Mouse (Mus musculus) forebrain, embryonic 16.5 days (tissue): ENCODE measurements around the gene Syn2. TPM values are rescaled to one million over a fixed set of nuclear protein-coding genes. Genes with fewer than 3 reads are reported as not detected.
A peak's percentile ranks its signal among the peaks of the same experiment; 100 is the strongest.
"Not testable (repeated sequence)": the region's sequence is repeated elsewhere in the genome, so short reads cannot be mapped to it uniquely, and the experiment has no call there.

Experiments
- ATAC-seq: fragments of 200-750 bp; cut with Nextera tagmentation; 2 replicates; pipeline ENCODE4 v1.8.0; 2017; ENCODE audit warnings: mild to moderate bottlenecking, moderate library complexity
- H3K27ac ChIP-seq: fragments of 300-500 bp; sonication (generic); 2 replicates; pipeline ENCODE4 v1.5.1; 2014; ENCODE audit warnings: low read length, control low read depth
- H3K27me3 ChIP-seq: fragments of 300-500 bp; sonication (generic); replicated peaks from 2 replicates; pipeline ENCODE4 v1.6.1; 2014; ENCODE audit warnings: low read length; ENCODE audit not compliant: control insufficient read depth, insufficient read depth
- H3K36me3 ChIP-seq: fragments of 300-500 bp; sonication (generic); 2 replicates; pipeline ENCODE4 v1.6.1; 2014; ENCODE audit not compliant: control insufficient read depth, insufficient read depth
- H3K4me1 ChIP-seq: fragments of 300-500 bp; sonication (generic); replicated peaks from 2 replicates; pipeline ENCODE4 v1.6.1; 2014; ENCODE audit warnings: low read length; ENCODE audit not compliant: control insufficient read depth, insufficient read depth
- H3K4me2 ChIP-seq: fragments of 300-500 bp; sonication (generic); 2 replicates; pipeline ENCODE4 v1.6.1; 2014; ENCODE audit warnings: mild to moderate bottlenecking, low read length, control low read depth
- H3K4me3 ChIP-seq: fragments of 300-500 bp; sonication (generic); replicated peaks from 2 replicates; pipeline ENCODE4 v1.5.1; 2014; ENCODE audit warnings: mild to moderate bottlenecking, low read length, control low read depth
- H3K9ac ChIP-seq: fragments of 300-500 bp; sonication (generic); replicated peaks from 2 replicates; pipeline ENCODE4 v1.6.1; 2014; ENCODE audit warnings: low read depth, low read length, control low read depth
- H3K9me3 ChIP-seq: fragments of 300-500 bp; sonication (generic); 2 replicates; pipeline ENCODE4 v1.6.1; 2016; ENCODE audit warnings: low read length; ENCODE audit not compliant: control insufficient read depth
- WGBS: fragments of 180-500 bp; shearing (Covaris S2); extraction: QIAGEN DNeasy Blood & Tissue Kit; methylation state at CpG from one replicate; pipeline ENCODE4 v1.1.7; 2014; 5-methylcytosine and 5-hydroxymethylcytosine counted together
- polyA plus RNA-seq: library from polyadenylated mRNA; unstranded; fragments of >200 nt; fragmentation: Nextera tagmentation; extraction: Ambion mirVana; gene quantifications from 2 replicates; pipeline ENCODE4 v1.2.1, GENCODE M21; 2015

Gene Syn2
- polyA plus RNA-seq, 1 experiment from 2014 or later: 37.1 TPM

DNA sequence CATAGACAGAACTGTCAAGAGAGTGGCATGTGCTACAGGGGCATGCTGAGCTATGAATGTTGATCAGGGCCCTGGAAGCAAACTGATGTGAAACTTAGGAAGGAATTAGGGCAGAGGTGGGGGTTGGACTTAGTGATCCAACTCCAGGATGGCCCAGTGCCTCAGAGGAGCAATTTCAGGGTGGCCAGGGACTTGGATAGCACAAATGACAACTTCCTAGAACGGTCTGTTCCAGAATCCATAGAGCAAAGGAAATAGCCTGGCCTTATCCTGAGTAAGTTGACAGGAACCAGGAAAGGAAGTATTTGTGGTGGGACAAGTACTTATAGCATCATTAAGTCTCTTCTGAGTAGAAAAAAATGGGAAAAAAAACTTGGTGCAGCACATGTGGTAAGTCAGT lies 97.9 kb downstream of the Syn2 start:
- Histone ChIP-seq H3K36me3 (no peaks in the 10 kb centered on the region), H3K4me1 (no peaks in the 10 kb centered on the region), H3K9me3 (no peaks in the 10 kb centered on the region), H3K27me3 (no peaks in the 10 kb centered on the region), H3K4me3 (no peak overlapping the region), H3K4me2 (no peak overlapping the region), H3K9ac (no peak overlapping the region), H3K27ac (no peak overlapping the region)
- ATAC-seq: no peak
- WGBS: 81% methylated on average over 1 of the region's 1 CpGs

DNA sequence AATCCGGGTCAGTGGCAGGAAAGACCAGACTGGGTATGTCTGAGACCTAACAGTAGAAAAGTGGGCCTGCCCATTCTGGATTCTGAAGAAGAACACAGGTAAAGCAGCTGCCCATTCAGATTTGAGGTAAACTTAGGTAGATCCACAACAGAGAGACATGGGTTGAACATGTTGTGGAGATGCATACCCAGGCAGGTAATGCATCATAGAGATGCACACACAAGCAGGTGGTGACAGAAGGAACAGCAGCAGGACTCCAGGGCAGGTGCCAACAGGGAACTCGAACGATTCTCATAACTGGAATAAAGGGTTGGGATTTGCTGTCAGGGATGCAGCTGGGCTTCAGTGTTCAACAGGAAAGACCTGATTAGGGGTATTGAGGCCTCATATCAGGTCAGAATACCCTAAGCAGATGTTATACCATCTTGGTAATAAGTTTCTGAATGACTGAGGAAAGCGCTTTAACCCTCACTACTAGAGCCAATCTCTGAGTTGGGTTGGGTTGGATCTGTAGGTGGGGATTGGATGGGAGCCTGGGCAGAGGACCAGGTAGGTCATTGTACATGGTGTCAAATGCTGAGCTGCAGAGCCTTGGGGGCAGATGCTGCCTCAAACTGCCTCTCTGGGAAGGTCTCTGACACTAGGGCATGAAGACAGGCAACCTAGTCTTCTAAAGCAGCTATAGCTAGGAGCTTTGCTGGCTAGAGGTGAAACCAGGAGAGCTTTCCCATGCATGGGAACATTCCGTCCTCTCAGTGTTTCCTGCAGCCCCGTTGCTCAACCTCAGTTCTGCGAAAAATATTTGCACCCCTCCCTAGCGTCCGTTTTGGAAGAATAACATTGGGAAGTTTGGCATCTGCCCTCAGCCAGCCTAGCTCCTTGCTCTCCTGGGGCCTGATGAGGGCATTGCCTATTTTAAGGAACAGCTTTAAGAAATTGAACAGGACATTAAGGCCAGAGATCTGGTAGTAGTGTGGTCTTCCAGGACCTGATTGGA lies 103.6 kb downstream of the Syn2 start:
- Histone ChIP-seq H3K36me3 (no peaks in the 10 kb centered on the region), H3K9me3 (no peaks in the 10 kb centered on the region), H3K4me1 (0 out of 2 replicates have a peak, but pooled peaks cover 4% of the 10 kb centered on the region), H3K4me3 (no peak overlapping the region), H3K27ac (no peak overlapping the region), H3K9ac (no peak overlapping the region), H3K27me3 (no peaks in the 10 kb centered on the region), H3K4me2 (no peak overlapping the region)
- WGBS: 85% methylated on average over 9 of the region's 9 CpGs
- no peak for ATAC-seq

DNA sequence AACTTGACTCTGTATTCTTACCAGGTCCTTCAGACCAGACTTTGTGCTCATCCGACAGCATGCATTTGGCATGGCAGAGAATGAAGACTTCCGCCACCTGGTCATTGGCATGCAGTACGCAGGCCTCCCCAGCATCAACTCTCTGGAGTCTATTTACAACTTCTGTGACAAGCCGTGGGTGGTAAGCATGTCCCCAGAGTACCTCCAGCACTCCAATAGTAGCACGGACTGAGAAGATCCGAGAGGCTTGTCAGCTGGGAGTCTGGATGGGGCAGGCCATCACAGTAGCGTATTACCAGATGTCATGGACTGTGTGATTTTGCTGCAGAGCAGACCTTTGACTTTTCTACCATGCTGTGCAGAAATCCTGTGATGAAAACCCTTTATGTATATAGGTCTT lies 104.6 kb downstream of the Syn2 start:
- H3K4me2 ChIP-seq: no peak overlapping the region
- no peaks in the 10 kb centered on the region for H3K9me3 ChIP-seq
- no peaks in the 10 kb centered on the region for H3K36me3 ChIP-seq
- no peak overlapping the region for H3K4me3 ChIP-seq
- ATAC-seq: no peak
- no peak overlapping the region for H3K27ac ChIP-seq
- 79% methylated on average over 7 of the region's 7 CpGs for WGBS
- H3K9ac ChIP-seq: no peak overlapping the region
- H3K27me3 ChIP-seq: no peaks in the 10 kb centered on the region
- H3K4me1 ChIP-seq: 0 out of 2 replicates have a peak, but pooled peaks cover 4% of the 10 kb centered on the region

GRCm38 (mm10) chr6:115240431-115240830 lies 105.7 kb downstream of the Syn2 start:
- WGBS: 69% methylated on average over 2 of the region's 2 CpGs
- H3K9me3 ChIP-seq, H3K27me3 ChIP-seq, H3K27ac ChIP-seq, H3K4me2 ChIP-seq, ATAC-seq, H3K4me3 ChIP-seq, H3K9ac ChIP-seq, H3K4me1 ChIP-seq, H3K36me3 ChIP-seq: not testable (repeated sequence)

GRCm38 (mm10) chr6:115241131-115241699 lies 106.5 kb downstream of the Syn2 start:
- no peaks in the 10 kb centered on the region for H3K9me3 ChIP-seq
- H3K27ac ChIP-seq: no peak overlapping the region
- no peak overlapping the region for H3K4me2 ChIP-seq
- no peak overlapping the region for H3K9ac ChIP-seq
- H3K4me3 ChIP-seq: no peak overlapping the region
- H3K27me3 ChIP-seq: no peaks in the 10 kb centered on the region
- H3K36me3 ChIP-seq: no peaks in the 10 kb centered on the region
- ATAC-seq: no peak
- 44% methylated on average over 3 of the region's 3 CpGs for WGBS
- H3K4me1 ChIP-seq: 0 out of 2 replicates have a peak, but pooled peaks cover 4% of the 10 kb centered on the region

GRCm38 (mm10) chr6:115241939-115242338 lies 107.2 kb downstream of the Syn2 start:
- Histone ChIP-seq H3K9me3 (no peaks in the 10 kb centered on the region), H3K36me3 (no peaks in the 10 kb centered on the region), H3K4me2 (no peak overlapping the region), H3K27ac (no peak overlapping the region), H3K4me1 (0 out of 2 replicates have a peak, but pooled peaks cover 4% of the 10 kb centered on the region), H3K9ac (no peak overlapping the region), H3K4me3 (no peak overlapping the region), H3K27me3 (no peaks in the 10 kb centered on the region)
- ATAC-seq: no peak
- WGBS: 79% methylated on average over 3 of the region's 3 CpGs

DNA sequence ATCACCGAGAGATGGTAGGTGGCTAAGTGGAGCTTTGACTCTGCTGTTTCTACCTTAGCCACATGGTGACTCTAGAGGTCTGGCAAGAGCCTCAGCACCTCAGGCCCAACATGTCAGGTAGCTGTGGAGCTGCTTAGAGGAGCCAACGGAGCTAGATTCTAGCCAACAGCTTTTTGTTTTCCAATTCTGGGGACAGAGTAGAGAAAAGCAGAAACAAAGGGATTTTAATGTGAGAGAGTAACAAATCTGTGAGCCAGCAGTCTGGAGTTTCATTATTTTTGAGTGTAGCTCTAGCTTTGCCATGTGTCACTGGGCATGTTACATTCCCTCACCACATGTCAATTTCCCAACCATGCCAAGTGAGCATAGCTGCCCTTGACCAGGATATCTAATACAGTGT lies 109.5 kb downstream of the Syn2 start:
- H3K27me3 ChIP-seq: no peaks in the 10 kb centered on the region
- no peaks in the 10 kb centered on the region for H3K36me3 ChIP-seq
- 63% methylated on average over 2 of the region's 2 CpGs for WGBS
- no peaks in the 10 kb centered on the region for H3K9me3 ChIP-seq
- no peak overlapping the region for H3K4me3 ChIP-seq
- no peak overlapping the region for H3K4me2 ChIP-seq
- no peak for ATAC-seq
- 0 out of 2 replicates have a peak, but pooled peaks cover 4% of the 10 kb centered on the region for H3K4me1 ChIP-seq
- H3K9ac ChIP-seq: no peak overlapping the region
- H3K27ac ChIP-seq: no peak overlapping the region

DNA sequence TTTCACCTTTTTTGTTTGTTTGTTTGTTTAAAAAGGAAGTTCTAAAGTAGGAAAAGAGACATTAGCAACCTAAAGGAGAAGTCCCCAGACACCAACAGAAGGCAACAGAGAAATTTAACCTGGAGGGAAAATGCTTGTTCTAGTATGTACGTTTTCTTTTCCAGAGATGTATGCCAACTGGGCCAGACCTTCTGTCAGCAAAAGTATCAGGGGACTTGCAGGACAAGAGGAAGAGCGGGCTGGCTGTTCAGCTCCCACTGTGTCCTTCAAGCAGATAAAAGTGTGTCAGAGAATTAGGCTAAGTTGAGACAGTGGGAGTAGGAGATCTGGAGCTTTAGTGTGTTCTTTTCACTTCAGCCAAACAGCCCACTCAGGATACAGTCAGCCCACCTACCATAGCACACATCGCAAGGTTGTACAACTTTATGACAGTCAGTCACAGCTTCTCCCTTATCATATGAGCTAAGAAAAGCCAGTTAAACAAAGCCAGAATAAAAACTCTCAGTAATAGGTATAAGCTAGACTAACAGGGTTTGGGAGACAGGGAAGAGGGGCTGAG lies 110.9 kb downstream of the Syn2 start:
- H3K9me3 ChIP-seq: no peaks in the 10 kb centered on the region
- no peaks in the 10 kb centered on the region for H3K36me3 ChIP-seq
- no peak overlapping the region for H3K4me2 ChIP-seq
- H3K4me3 ChIP-seq: no peak overlapping the region
- WGBS: 91% methylated on average over 3 of the region's 3 CpGs
- H3K27me3 ChIP-seq: no peaks in the 10 kb centered on the region
- H3K9ac ChIP-seq: no peak overlapping the region
- 0 out of 2 replicates have a peak, but pooled peaks cover 4% of the 10 kb centered on the region for H3K4me1 ChIP-seq
- no peak for ATAC-seq
- H3K27ac ChIP-seq: no peak overlapping the region

DNA sequence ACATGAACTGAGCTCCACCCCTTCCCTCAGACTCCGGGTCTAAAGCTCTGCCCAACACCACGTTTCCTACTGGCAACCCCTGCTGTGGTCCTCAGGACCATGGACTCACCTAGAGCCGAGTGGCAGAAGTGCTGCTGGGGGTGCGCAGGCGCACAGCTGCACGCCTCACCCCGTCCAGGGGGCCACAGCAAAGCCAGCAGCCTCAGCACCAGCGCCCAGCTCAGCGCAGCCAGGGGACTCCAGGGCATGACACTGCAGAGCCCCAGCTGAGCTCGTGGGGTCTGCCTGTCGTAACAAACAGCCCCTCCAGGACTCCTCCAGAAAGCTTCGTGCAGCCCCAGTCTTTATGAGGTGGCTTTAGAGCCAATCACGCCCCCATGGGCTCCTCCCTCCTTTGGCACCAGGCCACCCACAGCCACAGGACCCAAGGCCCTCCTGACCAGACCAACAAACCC lies 116.9 kb downstream of the Syn2 start:
- Histone ChIP-seq H3K4me3 (no peak overlapping the region), H3K27ac (no peak overlapping the region), H3K27me3 (no peaks in the 10 kb centered on the region), H3K4me2 (peak overlapping the region; percentile 30), H3K36me3 (no peaks in the 10 kb centered on the region), H3K4me1 (peaks cover 4% of the 10 kb centered on the region; the same call in 1 of the 2 replicates), H3K9me3 (no peaks in the 10 kb centered on the region), H3K9ac (no peak overlapping the region)
- WGBS: 4% methylated on average over 13 of the region's 13 CpGs
- ATAC-seq: peak; percentile 40; the same call in 1 of the 2 replicates
